Mouse (Mus musculus): ENCODE data around the gene Hnrnpdl. TPM values are rescaled to one million over a fixed set of nuclear protein-coding genes. Genes with fewer than 3 reads are reported as not detected.

Gene Hnrnpdl
- 400 TPM for polyA plus RNA-seq (2014; fragmentation: Illumina TruSeq; extraction: RNeasy Lipid Tissue Mini Kit (QIAGEN cat#74804); ENCODE audit: low replicate concordance)

GRCm38 (mm10) chr5:100039602-100040142 is at the start of gene Hnrnpdl, which contains the start of gene Enoph1:
Hnrnpdl (minus strand) TSS chr5:100039664.
Enoph1 (plus strand) TSS chr5:100039985.

Other genes with a start within 250 kb of the Hnrnpdl start
- gene Vamp9, start 133.4 kb downstream of the Hnrnpdl start, polyA plus RNA-seq (2014; fragmentation: Illumina TruSeq; extraction: RNeasy Lipid Tissue Mini Kit (QIAGEN cat#74804); ENCODE audit: low replicate concordance): not detected
- 485 TPM for gene Hnrnpd, start 60.7 kb downstream of the Hnrnpdl start, polyA plus RNA-seq (2014; fragmentation: Illumina TruSeq; extraction: RNeasy Lipid Tissue Mini Kit (QIAGEN cat#74804); ENCODE audit: low replicate concordance)
- gene 4930524J08Rik, start 60.6 kb downstream of the Hnrnpdl start, polyA plus RNA-seq (2014; fragmentation: Illumina TruSeq; extraction: RNeasy Lipid Tissue Mini Kit (QIAGEN cat#74804); ENCODE audit: low replicate concordance): not detected
- 20.1 TPM for gene Enoph1, start 321 bp upstream of the Hnrnpdl start, polyA plus RNA-seq (2014; fragmentation: Illumina TruSeq; extraction: RNeasy Lipid Tissue Mini Kit (QIAGEN cat#74804); ENCODE audit: low replicate concordance)
- gene Tmem150c, start 120.1 kb upstream of the Hnrnpdl start, polyA plus RNA-seq (2014; fragmentation: Illumina TruSeq; extraction: RNeasy Lipid Tissue Mini Kit (QIAGEN cat#74804); ENCODE audit: low replicate concordance): 0.30 TPM